Mouse (Mus musculus) forebrain, embryonic 14.5 days (tissue): ENCODE results near the gene Mfsd6. TPM values are rescaled to one million over a fixed set of nuclear protein-coding genes. Genes with fewer than 3 reads are reported as not detected.

Experiments used
- ATAC-seq: fragments of 200-750 bp; cut with Nextera tagmentation; 2 replicates; pipeline ENCODE4 v1.8.0; 2017; ENCODE audit warnings: mild to moderate bottlenecking, moderate library complexity
- DNase-seq: peaks from one replicate; pipeline ENCODE4 v3.0.0-alpha.2; 2015; ENCODE audit warnings: low spot score
- H3K27ac ChIP-seq: fragments of 300-500 bp; sonication (generic); 2 replicates; pipeline ENCODE4 v1.5.1; 2014; ENCODE audit warnings: low read depth, mild to moderate bottlenecking, control low read depth, low read length, moderate library complexity
- H3K27me3 ChIP-seq: fragments of 300-500 bp; sonication (generic); replicated peaks from 2 replicates; pipeline ENCODE4 v1.6.1; 2014; ENCODE audit warnings: low read length, control low read depth, mixed read lengths; ENCODE audit not compliant: control insufficient read depth, insufficient read depth
- H3K36me3 ChIP-seq: fragments of 300-500 bp; sonication (generic); 2 replicates; pipeline ENCODE4 v1.6.1; 2014; ENCODE audit warnings: low read length, control low read depth; ENCODE audit not compliant: control insufficient read depth, insufficient read depth
- H3K4me1 ChIP-seq: fragments of 300-500 bp; sonication (generic); 2 replicates; pipeline ENCODE4 v1.6.1; 2014; ENCODE audit warnings: antibody characterized with exemption, low read length, control low read depth; ENCODE audit not compliant: control insufficient read depth, insufficient read depth
- H3K4me2 ChIP-seq: fragments of 300-500 bp; sonication (generic); 2 replicates; pipeline ENCODE4 v1.6.1; 2014; ENCODE audit warnings: mild to moderate bottlenecking, control low read depth, low read length
- H3K4me3 ChIP-seq: fragments of 300-500 bp; sonication (generic); 2 replicates; pipeline ENCODE4 v1.5.1; 2014; ENCODE audit warnings: low read depth, low read length, control low read depth
- H3K9ac ChIP-seq: fragments of 300-500 bp; sonication (generic); 2 replicates; pipeline ENCODE4 v1.6.1; 2014; ENCODE audit warnings: mild to moderate bottlenecking, low read length, control low read depth, moderate library complexity
- H3K9me3 ChIP-seq: fragments of 300-500 bp; sonication (generic); replicated peaks from 2 replicates; pipeline ENCODE4 v1.6.1; 2016; ENCODE audit warnings: low read length, control low read depth, mixed read lengths; ENCODE audit not compliant: control insufficient read depth
- WGBS: fragments of 180-500 bp; shearing (Covaris S2); extraction: QIAGEN DNeasy Blood & Tissue Kit; methylation state at CpG from one replicate; pipeline ENCODE4 v1.1.7; 2014; 5-methylcytosine and 5-hydroxymethylcytosine counted together
- polyA plus RNA-seq: library from polyadenylated mRNA; unstranded; fragments of >200 nt; fragmentation: Nextera tagmentation; extraction: Ambion mirVana; gene quantifications from 2 replicates; pipeline ENCODE4 v1.2.1, GENCODE M21; 2014

Mfsd6 gene
- polyA plus RNA-seq, 1 experiment from 2014 or later, result 4.3 TPM

- Histone ChIP-seq H3K27ac (no peak overlapping the region), H3K4me2 (no peak overlapping the region), H3K27me3 (no peaks in the 10 kb centered on the region), H3K36me3 (peaks cover 26% of the 10 kb centered on the region), H3K4me1 (peaks cover 4% of the 10 kb centered on the region; the same call in 1 of the 2 replicates), H3K4me3 (no peak overlapping the region), H3K9ac (no peak overlapping the region), H3K9me3 (no peaks in the 10 kb centered on the region)
- WGBS, result 93% methylated on average over 3 of the region's 3 CpGs
- DNase-seq (no peak), ATAC-seq (no peak)
Observed at GRCm38 (mm10) chr1:52635932-52636331, 91.3 kb downstream of the Mfsd6 start.

GRCm38 (mm10) chr1:52634251-52634650, 93.0 kb downstream of the Mfsd6 start:
- H3K4me2 ChIP-seq, result no peak overlapping the region
- ATAC-seq (no peak), DNase-seq (no peak)
- H3K9me3 ChIP-seq, result no peaks in the 10 kb centered on the region
- H3K36me3 ChIP-seq, result peaks cover 14% of the 10 kb centered on the region
- WGBS, result 93% methylated on average over 6 of the region's 6 CpGs
- no peak overlapping the region for H3K4me3 ChIP-seq
- no peaks in the 10 kb centered on the region for H3K27me3 ChIP-seq
- peaks cover 4% of the 10 kb centered on the region; the same call in 1 of the 2 replicates for H3K4me1 ChIP-seq
- H3K9ac ChIP-seq, result no peak overlapping the region
- no peak overlapping the region for H3K27ac ChIP-seq

- H3K36me3 ChIP-seq, result no peaks in the 10 kb centered on the region
- H3K27me3 ChIP-seq, result no peaks in the 10 kb centered on the region
- H3K9me3 ChIP-seq, result no peaks in the 10 kb centered on the region
- H3K4me1 ChIP-seq, result peaks cover 4% of the 10 kb centered on the region; the same call in 1 of the 2 replicates
- DNase-seq (peak; percentile 12), ATAC-seq (no peak)
- peak overlapping the region; percentile 81 for H3K4me3 ChIP-seq
- H3K27ac ChIP-seq, result no peak overlapping the region
- 63% methylated on average over 2 of the region's 2 CpGs for WGBS
- peak overlapping the region; percentile 87; the same call in 1 of the 2 replicates for H3K9ac ChIP-seq
- H3K4me2 ChIP-seq, result peak overlapping the region; percentile 52
Observed at GRCm38 (mm10) chr1:52631570-52631969, 95.7 kb downstream of the Mfsd6 start.

- under 1% methylated on average over 6 of the region's 6 CpGs for WGBS
- Histone ChIP-seq H3K4me1 (peaks cover 4% of the 10 kb centered on the region; the same call in 1 of the 2 replicates), H3K4me3 (peak overlapping the region; percentile 81), H3K4me2 (peak overlapping the region; percentile 52), H3K9me3 (no peaks in the 10 kb centered on the region), H3K9ac (peak overlapping the region; percentile 87), H3K27ac (peak overlapping the region; percentile 74), H3K36me3 (no peaks in the 10 kb centered on the region), H3K27me3 (no peaks in the 10 kb centered on the region)
- peak; percentile 68 for DNase-seq
- ATAC-seq, result peak; percentile 73
Observed at GRCm38 (mm10) chr1:52630937-52631299, 96.3 kb downstream of the Mfsd6 start.

DNA sequence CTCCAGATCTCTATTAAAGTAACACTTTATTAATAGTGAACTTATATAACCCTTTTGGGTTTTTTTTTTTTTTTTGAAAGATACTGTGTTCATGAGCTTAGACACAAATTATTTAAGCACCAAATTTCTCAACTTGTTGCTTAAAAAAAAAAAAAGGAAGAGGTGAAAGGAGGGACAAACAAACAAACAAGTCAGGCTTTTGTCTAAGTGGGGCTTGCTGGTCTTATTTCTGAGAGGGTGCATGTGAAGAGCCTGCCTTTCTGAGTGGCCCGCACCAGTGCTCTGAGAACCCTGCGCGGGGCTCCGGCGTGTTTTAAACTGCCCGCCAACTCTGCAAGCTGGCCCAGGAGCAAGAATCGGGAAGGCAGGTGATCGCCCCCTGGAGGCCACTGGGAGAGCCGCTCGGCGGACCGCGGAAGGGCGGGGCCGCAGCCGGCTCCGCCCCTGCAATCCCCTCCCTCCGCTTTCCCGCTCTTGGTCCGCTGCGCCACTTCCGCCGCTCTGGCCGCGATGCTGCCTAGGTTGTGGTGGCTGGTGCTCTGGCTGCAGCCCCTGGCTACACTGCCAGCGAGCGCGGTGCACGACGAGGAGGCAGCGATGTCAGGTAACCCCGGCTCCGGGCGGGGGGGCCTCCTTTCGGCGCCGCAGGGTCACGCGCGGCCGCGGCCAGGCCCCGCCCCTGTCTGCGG, 96.9 kb downstream of the Mfsd6 start, which contains the start of gene Nemp2:
TSS of gene Nemp2 (plus strand) at position 456 of the 689 bp plus-strand sequence.
- peak within 1 kb of the TSS; percentile 87 for H3K9ac ChIP-seq
- WGBS, result 0% methylated on average over 44 of the region's 44 CpGs
- ATAC-seq, result peak; percentile 98

GRCm38 (mm10) chr1:52620442-52620841, 106.8 kb downstream of the Mfsd6 start:
- H3K27ac ChIP-seq, result no peak overlapping the region
- H3K4me2 ChIP-seq, result no peak overlapping the region
- DNase-seq, result no peak
- no peak overlapping the region for H3K9ac ChIP-seq
- H3K9me3 ChIP-seq, result no peaks in the 10 kb centered on the region
- no peak for ATAC-seq
- no peaks in the 10 kb centered on the region for H3K36me3 ChIP-seq
- no peaks in the 10 kb centered on the region for H3K4me1 ChIP-seq
- H3K27me3 ChIP-seq, result no peaks in the 10 kb centered on the region
- no peak overlapping the region for H3K4me3 ChIP-seq

More for the DNA sequence above, 96.9 kb downstream of the Mfsd6 start, which contains the start of gene Nemp2:
- Histone ChIP-seq H3K4me1 (peaks cover 4% of the 10 kb centered on the region; the same call in 1 of the 2 replicates), H3K4me3 (peak within 1 kb of the TSS; percentile 81), H3K27me3 (no peaks in the 10 kb centered on the region), H3K27ac (peak within 1 kb of the TSS; percentile 74), H3K9me3 (no peaks in the 10 kb centered on the region), H3K36me3 (no peaks in the 10 kb centered on the region), H3K4me2 (peak within 1 kb of the TSS; percentile 52)
- peak; percentile 92 for DNase-seq

- H3K9me3 ChIP-seq, result no peaks in the 10 kb centered on the region
- ATAC-seq, result no peak
Observed at GRCm38 (mm10) chr1:52618217-52618616, 109.0 kb downstream of the Mfsd6 start.

DNA sequence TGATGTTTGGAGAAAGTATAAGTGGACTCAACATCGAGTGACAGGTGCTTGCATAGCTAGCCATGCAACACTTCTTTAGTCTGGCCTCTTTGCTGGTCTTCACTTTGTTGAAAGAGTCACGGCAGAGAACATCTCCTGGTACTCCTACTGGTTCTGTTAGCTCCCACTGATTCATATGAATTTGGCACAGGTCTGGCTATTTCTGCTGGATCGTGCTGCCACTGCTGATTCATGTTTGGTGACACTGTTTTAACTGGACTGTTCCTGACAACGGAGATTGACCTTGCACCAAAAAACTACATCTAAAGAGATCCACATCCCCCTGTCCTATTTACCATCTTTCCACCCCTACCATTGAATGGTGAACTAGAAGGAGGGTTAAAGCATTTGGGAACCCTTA, 118.8 kb downstream of the Mfsd6 start:
- WGBS, result 88% methylated on average over 4 of the region's 4 CpGs
- no peaks in the 10 kb centered on the region for H3K36me3 ChIP-seq
- ATAC-seq, result no peak

More at GRCm38 (mm10) chr1:52618217-52618616, 109.0 kb downstream of the Mfsd6 start:
- Histone ChIP-seq H3K4me3 (no peak overlapping the region), H3K4me2 (no peak overlapping the region), H3K27me3 (no peaks in the 10 kb centered on the region), H3K36me3 (no peaks in the 10 kb centered on the region), H3K9ac (no peak overlapping the region), H3K4me1 (no peaks in the 10 kb centered on the region), H3K27ac (no peak overlapping the region)
- DNase-seq, result no peak
- 69% methylated on average over 1 of the region's 1 CpGs for WGBS

DNA sequence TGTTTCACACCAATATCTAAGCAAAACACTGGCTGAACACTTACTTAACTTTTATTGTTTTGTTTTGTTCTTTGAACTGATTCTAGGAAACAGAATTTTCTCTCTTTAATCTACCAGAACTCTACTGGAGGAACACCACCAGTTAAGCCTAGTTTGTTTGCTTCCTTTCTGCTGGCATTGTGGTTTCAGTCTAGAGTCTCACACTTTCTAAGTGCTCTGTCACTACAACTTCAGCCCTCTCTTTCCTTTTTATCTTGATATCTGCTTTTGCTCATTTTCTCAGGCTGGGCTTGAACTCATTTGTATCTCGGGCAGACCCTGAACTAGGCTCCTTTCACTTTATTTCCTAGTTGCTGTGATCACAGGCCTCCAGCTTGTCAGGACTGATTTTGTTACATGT, 119.6 kb downstream of the Mfsd6 start:
- Histone ChIP-seq H3K9ac (no peak overlapping the region), H3K27me3 (no peaks in the 10 kb centered on the region), H3K4me2 (no peak overlapping the region), H3K27ac (no peak overlapping the region), H3K36me3 (no peaks in the 10 kb centered on the region), H3K4me1 (no peaks in the 10 kb centered on the region), H3K9me3 (no peaks in the 10 kb centered on the region), H3K4me3 (no peak overlapping the region)
- ATAC-seq (no peak), DNase-seq (no peak)
- WGBS, result 90% methylated on average over 1 of the region's 1 CpGs

More for the DNA sequence above, 118.8 kb downstream of the Mfsd6 start:
- Histone ChIP-seq H3K4me2 (no peak overlapping the region), H3K9me3 (no peaks in the 10 kb centered on the region), H3K27ac (no peak overlapping the region), H3K27me3 (no peaks in the 10 kb centered on the region), H3K4me3 (no peak overlapping the region), H3K4me1 (no peaks in the 10 kb centered on the region), H3K9ac (no peak overlapping the region)
- DNase-seq, result no peak
